Comparison of ENCODE assay signal across 16 mouse cellular contexts in genomic region chr16:92062832-92063231, GRCm38 (mm10). TPM values are rescaled to one million over a fixed set of nuclear protein-coding genes. Genes with fewer than 3 reads are reported as not detected.
"Had no signal": no experiment of that assay in that cellular context is flagged by ENCODE, and none has a peak within 500 bp of the region (broad histone marks: within the 10 kb centered on the region; RNA-seq: fewer than 3 reads in every experiment).

No protein-coding gene starts in this region.

- H3K9ac ChIP-seq: limb, embryonic 13.5 days; liver, embryonic 14.5 days; stomach, embryonic 15.5 days had no signal

- ATAC-seq: intestine, postnatal 0 days had no signal

- H3K27ac ChIP-seq: limb, embryonic 13.5 days; liver, embryonic 14.5 days; stomach, embryonic 15.5 days had no signal

- H3K27me3 ChIP-seq: limb, embryonic 13.5 days; stomach, embryonic 15.5 days had no signal

- H3K4me3 ChIP-seq: limb, embryonic 13.5 days; stomach, embryonic 15.5 days had no signal

- DNase-seq: kidney, postnatal 4 days; left cerebral cortex, postnatal 4 days; lung, adult 18-20 months; lung, postnatal 36 days; midbrain, embryonic 14.5 days; right cerebral cortex, postnatal 14 days; thymus, postnatal 4 days had no signal

RNA-seq across cellular contexts. Expression of gene Gm49711, which starts 4.7 kb away (rescaled TPM):
- total RNA-seq: liver, adult 2 months; megakaryocyte progenitor cell, adult 5-6 weeks had no signal
- polyA plus RNA-seq: inflammation-experienced regulatory T-cells, adult 6 months; intestine, postnatal 0 days; liver, adult 2 months; liver, embryonic 14.5 days; lung, embryonic 16.5 days; stomach, embryonic 15.5 days; thymus, postnatal 0 days had no signal
